Mouse (Mus musculus): ENCODE results near the gene Alox5ap. TPM values are rescaled to one million over a fixed set of nuclear protein-coding genes. Genes with fewer than 3 reads are reported as not detected.
A peak's percentile ranks its signal among the peaks of the same experiment; 100 is the strongest.

The Alox5ap gene
- polyA plus RNA-seq, 1 experiment from 2014 or later = 8.6 TPM

GRCm38 (mm10) chr5:149243053-149243452, 21.5 kb upstream of the Alox5ap start:
- Histone ChIP-seq H3K9me3 (no peaks in the 10 kb centered on the region), H3K9ac (replicated peaks) (no peak overlapping the region), H3K4me3 (replicated peaks) (no peak overlapping the region), H3K27ac (no peak overlapping the region), H3K4me1 (replicated peaks) (peaks cover 7% of the 10 kb centered on the region), H3K27me3 (no peaks in the 10 kb centered on the region), H3K36me3 (no peaks in the 10 kb centered on the region), H3K4me2 (replicated peaks) (no peak overlapping the region)
- 39% methylated on average over 5 of the region's 5 CpGs for WGBS
- ATAC-seq = no peak

DNA sequence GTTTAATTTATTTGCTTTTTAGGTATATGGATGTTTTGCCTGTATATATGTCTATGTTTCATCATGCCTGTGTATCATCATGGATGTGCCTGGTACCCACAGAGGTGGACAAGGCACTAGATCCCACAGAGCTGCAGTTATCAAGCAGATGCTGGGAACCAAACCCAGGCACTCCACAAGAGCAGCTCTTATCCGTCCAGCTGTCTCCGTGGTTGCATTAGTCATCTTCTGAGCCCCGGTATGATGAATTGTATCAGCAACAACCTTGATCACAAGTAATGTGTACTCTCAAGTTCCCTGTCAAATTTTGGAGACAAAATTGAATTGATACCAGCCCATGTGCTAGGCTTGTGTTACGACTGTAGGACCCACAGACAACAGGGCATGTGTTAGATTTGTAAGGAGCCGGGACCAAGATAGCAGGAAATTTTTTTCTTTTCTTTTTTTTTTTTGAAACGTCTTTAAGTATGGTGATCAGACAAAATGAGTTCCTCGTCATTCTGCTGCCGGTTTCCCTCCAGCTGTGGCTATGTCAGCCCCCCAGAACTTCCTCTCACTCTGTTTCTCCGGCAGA, 19.1 kb upstream of the Alox5ap start:
- no peak overlapping the region for H3K27ac ChIP-seq
- no peaks in the 10 kb centered on the region for H3K36me3 ChIP-seq
- peak overlapping the region; percentile 42 for H3K4me2 ChIP-seq (replicated peaks)
- no peaks in the 10 kb centered on the region for H3K27me3 ChIP-seq
- H3K9ac ChIP-seq (replicated peaks) = no peak overlapping the region
- peaks cover 7% of the 10 kb centered on the region for H3K4me1 ChIP-seq (replicated peaks)
- no peak overlapping the region for H3K4me3 ChIP-seq (replicated peaks)
- no peak for ATAC-seq
- no peaks in the 10 kb centered on the region for H3K9me3 ChIP-seq
- WGBS = 63% methylated on average over 9 of the region's 9 CpGs

DNA sequence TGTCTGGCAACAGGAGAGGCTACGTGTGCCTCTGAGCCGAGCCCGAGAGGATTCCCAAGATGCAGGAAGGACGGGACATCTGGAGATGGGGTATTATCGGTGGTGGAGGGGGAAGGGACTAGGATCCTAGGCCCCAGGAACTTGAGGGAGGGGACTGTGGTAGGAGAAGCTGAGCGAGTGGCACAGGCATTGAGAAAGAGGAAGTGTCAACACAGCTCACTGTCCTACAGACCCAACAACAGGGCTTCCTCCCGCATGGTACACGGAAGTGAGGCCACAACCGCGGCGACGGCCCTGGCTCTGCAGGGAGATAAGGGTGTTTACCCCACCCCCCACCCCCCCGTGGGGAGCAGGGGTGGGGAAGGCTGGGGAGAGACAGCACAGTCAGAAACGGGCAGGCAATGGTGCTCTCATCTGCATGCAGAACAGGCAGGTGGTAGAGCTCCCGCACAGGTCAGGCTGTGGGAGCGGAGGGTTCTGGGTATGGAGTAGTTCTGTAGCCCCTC, 18.5 kb upstream of the Alox5ap start:
- H3K27me3 ChIP-seq = no peaks in the 10 kb centered on the region
- H3K27ac ChIP-seq = no peak overlapping the region; the same call in 1 of the 2 replicates
- peak overlapping the region; percentile 42 for H3K4me2 ChIP-seq (replicated peaks)
- H3K36me3 ChIP-seq = no peaks in the 10 kb centered on the region
- 0 out of 2 replicates have a peak overlapping the region, but pooled peaks have one; percentile 33 for H3K9ac ChIP-seq (replicated peaks)
- no peaks in the 10 kb centered on the region for H3K9me3 ChIP-seq
- peaks cover 7% of the 10 kb centered on the region for H3K4me1 ChIP-seq (replicated peaks)
- 33% methylated on average over 16 of the region's 16 CpGs for WGBS
- peak overlapping the region; percentile 14; the same call in 1 of the 2 replicates for H3K4me3 ChIP-seq (replicated peaks)
- peak; percentile 88 for ATAC-seq

DNA sequence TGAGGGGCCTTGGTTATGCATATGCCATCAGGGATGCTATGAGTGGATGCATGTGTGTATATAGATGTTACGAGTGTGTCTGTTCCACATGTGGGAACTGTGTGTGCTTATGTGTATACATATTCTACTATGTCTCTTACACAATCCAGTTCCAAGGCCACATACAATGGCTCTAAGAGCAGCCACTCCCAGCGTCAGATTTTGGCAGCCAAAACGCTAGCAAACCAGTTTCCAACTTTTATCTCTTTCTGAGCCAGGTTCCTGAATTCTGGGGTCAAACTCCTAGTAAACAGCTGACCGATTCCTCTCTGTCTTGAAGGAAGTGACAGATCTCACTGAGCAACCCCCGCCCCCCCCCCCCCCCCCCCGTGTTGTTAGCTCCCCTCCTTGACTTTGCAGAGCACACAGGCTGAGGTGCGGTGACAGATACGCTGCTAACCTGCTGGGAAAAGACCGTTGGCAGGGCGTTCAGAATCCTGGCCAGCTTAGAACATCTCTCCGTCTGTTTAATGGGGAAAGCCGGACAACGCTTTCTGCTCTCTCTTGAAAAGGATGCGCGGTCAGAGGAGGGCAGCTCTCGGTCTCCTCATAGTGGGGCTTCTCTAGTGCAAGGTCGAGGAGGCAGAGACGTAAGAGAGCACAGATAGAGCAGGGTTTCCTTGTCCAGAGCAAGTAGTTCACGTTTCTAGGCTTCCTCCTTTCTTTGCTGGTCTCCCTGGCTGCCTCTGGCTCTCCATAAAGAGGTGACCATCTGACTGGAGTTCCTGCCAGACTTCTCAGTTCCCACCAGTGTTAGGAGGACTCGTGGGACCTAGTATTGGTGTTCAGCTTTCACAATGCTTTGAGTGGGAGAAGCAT, 17.3 kb upstream of the Alox5ap start:
- 52% methylated on average over 17 of the region's 20 CpGs for WGBS
- Histone ChIP-seq H3K9me3 (no peaks in the 10 kb centered on the region), H3K4me1 (replicated peaks) (peaks cover 7% of the 10 kb centered on the region), H3K27me3 (no peaks in the 10 kb centered on the region), H3K4me3 (replicated peaks) (no peak overlapping the region), H3K9ac (replicated peaks) (no peak overlapping the region), H3K4me2 (replicated peaks) (no peak overlapping the region), H3K36me3 (no peaks in the 10 kb centered on the region), H3K27ac (no peak overlapping the region)
- ATAC-seq = no peak

DNA sequence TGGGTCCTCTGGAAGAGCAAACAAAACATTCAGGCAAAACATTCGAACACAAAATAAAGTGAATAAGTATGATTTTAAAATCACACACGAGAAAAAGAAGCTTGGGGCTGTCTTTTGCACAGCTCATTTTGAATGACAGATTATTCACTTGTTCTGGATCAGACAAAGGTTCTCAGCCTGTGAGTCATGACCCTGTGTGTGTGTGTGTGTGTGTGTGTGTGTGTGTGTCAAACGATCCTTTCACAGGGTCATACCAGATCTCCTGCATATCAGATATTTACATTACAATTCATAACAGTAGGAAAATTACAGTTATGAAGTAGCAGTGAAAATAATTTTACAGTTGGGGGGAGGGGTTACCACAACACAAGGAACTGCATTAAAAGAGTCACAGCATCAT, 12.3 kb upstream of the Alox5ap start:
- Histone ChIP-seq H3K4me2 (replicated peaks) (no peak overlapping the region), H3K4me3 (replicated peaks) (no peak overlapping the region), H3K4me1 (replicated peaks) (peaks cover under 1% of the 10 kb centered on the region; the same call in 1 of the 2 replicates), H3K36me3 (no peaks in the 10 kb centered on the region), H3K27ac (no peak overlapping the region), H3K9me3 (no peaks in the 10 kb centered on the region), H3K9ac (replicated peaks) (no peak overlapping the region), H3K27me3 (no peaks in the 10 kb centered on the region)
- 78% methylated on average over 3 of the region's 3 CpGs for WGBS
- ATAC-seq = no peak

DNA sequence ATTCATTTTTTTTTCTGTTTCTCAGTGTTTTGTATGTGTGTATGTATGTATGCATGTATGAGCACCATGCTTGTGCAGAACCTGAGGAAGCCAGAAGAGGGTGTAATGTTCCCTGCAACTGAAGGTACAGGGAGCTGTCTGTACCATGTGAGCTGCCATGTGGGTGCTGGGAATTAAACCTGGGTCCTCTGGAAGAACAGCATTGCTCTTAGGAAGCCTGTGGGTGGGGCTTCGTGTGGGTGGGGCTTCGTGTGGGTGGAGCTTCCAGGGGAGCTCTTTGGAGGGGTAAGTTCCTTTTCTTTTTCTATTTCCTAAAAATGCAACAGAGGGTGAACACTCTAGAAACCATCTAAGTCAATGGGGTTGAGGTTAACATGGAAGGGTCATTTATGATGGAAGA, 11.1 kb upstream of the Alox5ap start:
- 65% methylated on average over 2 of the region's 2 CpGs for WGBS
- Histone ChIP-seq H3K27ac (no peak overlapping the region), H3K4me1 (replicated peaks) (peaks cover 12% of the 10 kb centered on the region), H3K4me3 (replicated peaks) (no peak overlapping the region), H3K27me3 (no peaks in the 10 kb centered on the region), H3K9me3 (no peaks in the 10 kb centered on the region), H3K36me3 (no peaks in the 10 kb centered on the region), H3K9ac (replicated peaks) (no peak overlapping the region), H3K4me2 (replicated peaks) (no peak overlapping the region)
- no peak for ATAC-seq

DNA sequence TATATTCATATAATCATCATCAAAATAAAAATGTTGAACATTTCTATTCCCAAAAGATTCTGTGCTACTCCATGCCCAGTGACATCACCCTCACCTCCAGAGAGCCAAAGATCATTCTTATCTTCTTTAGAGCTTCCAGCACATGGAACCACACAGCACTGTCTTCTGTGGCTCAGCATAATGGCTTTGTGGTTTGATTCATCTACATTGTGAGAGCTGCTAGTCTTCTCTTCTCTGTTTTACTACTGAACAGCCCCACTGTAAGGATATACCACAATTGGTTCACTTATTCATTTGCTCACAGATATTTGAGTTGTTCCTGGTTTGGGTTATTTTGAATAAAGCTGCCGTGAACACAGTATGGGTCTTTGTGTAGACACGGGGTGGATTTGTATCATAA, 9.0 kb upstream of the Alox5ap start:
- 97% methylated on average over 2 of the region's 2 CpGs for WGBS
- Histone ChIP-seq H3K36me3 (no peaks in the 10 kb centered on the region), H3K4me2 (replicated peaks) (no peak overlapping the region), H3K27me3 (no peaks in the 10 kb centered on the region), H3K9ac (replicated peaks) (no peak overlapping the region), H3K9me3 (no peaks in the 10 kb centered on the region), H3K4me3 (replicated peaks) (no peak overlapping the region), H3K4me1 (replicated peaks) (peaks cover 23% of the 10 kb centered on the region), H3K27ac (no peak overlapping the region)
- no peak for ATAC-seq

DNA sequence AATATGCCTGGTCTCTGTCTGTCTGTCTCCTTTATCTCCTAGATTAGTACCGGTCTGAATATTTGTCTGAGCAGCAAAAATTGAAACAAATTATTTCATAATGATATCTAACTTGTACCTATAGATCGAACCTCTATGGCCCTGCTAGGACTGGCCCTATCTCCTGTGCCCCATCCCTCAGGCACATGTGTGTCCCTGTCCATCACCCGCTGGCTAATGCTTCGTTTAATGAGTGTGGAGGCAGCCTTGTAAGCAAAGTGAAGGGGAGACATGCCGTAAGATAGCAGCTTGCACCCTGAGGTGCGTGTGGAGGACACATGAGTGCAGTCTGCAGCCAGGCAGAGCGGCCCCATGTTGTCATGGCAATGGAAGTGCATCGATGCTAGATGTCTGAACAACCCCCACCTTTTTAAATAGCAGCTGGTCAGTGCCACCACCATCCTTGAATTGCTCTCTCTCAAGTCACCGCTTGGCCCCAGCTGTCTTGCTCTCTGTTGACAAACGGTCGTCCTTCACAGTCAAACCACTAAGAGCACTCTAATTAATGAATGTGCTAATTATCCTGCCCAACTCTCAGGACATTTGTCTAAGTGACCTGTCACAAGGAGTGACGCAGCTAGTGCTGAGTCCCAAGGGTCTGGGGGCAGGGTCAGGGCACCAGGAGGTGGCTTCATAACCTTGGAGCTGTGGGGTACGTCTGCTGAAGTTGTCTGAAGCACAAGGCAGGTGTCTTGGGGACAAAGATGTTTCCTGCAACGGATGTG, 6.9 kb upstream of the Alox5ap start:
- Histone ChIP-seq H3K27ac (peak overlapping the region; percentile 71), H3K9me3 (no peaks in the 10 kb centered on the region), H3K36me3 (no peaks in the 10 kb centered on the region), H3K9ac (replicated peaks) (no peak overlapping the region), H3K4me1 (replicated peaks) (peaks cover 23% of the 10 kb centered on the region), H3K4me3 (replicated peaks) (no peak overlapping the region), H3K27me3 (no peaks in the 10 kb centered on the region), H3K4me2 (replicated peaks) (0 out of 2 replicates have a peak overlapping the region, but pooled peaks have one; percentile 2)
- WGBS = 44% methylated on average over 14 of the region's 14 CpGs
- ATAC-seq = peak; percentile 79

GRCm38 (mm10) chr5:149259093-149259492, 5.5 kb upstream of the Alox5ap start:
- peak; percentile 78 for ATAC-seq
- Histone ChIP-seq H3K4me1 (replicated peaks) (peaks cover 23% of the 10 kb centered on the region), H3K27ac (peak overlapping the region; percentile 71), H3K9me3 (no peaks in the 10 kb centered on the region), H3K9ac (replicated peaks) (peak overlapping the region; percentile 49; the same call in 1 of the 2 replicates), H3K27me3 (no peaks in the 10 kb centered on the region), H3K4me3 (replicated peaks) (no peak overlapping the region), H3K36me3 (no peaks in the 10 kb centered on the region), H3K4me2 (replicated peaks) (peak overlapping the region; percentile 21)
- 32% methylated on average over 16 of the region's 16 CpGs for WGBS

GRCm38 (mm10) chr5:149261449-149261848, 3.1 kb upstream of the Alox5ap start:
- 75% methylated on average over 7 of the region's 7 CpGs for WGBS

DNA sequence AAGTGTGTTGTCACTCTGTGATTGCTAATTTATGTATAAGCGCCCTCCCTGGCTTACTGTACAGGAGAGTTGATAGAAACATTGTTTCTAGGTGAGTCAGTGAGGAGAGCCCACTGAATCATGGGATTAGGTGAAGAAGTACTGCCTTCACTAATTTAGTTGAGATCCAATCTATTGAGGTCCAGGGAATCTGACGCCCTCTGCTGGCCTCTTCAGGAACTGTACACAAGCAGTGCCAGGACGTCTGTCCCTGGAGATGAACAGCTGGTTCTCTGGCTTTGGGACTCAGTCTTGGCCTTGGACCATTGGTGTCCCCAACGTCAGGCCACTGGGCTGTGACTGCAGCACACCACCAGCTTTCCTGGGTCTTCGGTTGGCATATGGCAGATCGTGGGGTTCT, 2.7 kb upstream of the Alox5ap start:
- Histone ChIP-seq H3K4me2 (replicated peaks) (no peak overlapping the region), H3K27ac (no peak overlapping the region), H3K4me1 (replicated peaks) (peaks cover 23% of the 10 kb centered on the region), H3K4me3 (replicated peaks) (no peak overlapping the region), H3K36me3 (no peaks in the 10 kb centered on the region), H3K9me3 (no peaks in the 10 kb centered on the region), H3K9ac (replicated peaks) (no peak overlapping the region), H3K27me3 (no peaks in the 10 kb centered on the region)
- WGBS = 72% methylated on average over 6 of the region's 6 CpGs
- ATAC-seq = no peak

More at GRCm38 (mm10) chr5:149261449-149261848, 3.1 kb upstream of the Alox5ap start:
- H3K27me3 ChIP-seq = no peaks in the 10 kb centered on the region
- H3K4me3 ChIP-seq (replicated peaks) = no peak overlapping the region
- no peaks in the 10 kb centered on the region for H3K36me3 ChIP-seq
- H3K27ac ChIP-seq = no peak overlapping the region
- no peak overlapping the region for H3K9ac ChIP-seq (replicated peaks)
- no peaks in the 10 kb centered on the region for H3K9me3 ChIP-seq
- peaks cover 23% of the 10 kb centered on the region for H3K4me1 ChIP-seq (replicated peaks)
- ATAC-seq = no peak
- H3K4me2 ChIP-seq (replicated peaks) = no peak overlapping the region

GRCm38 (mm10) chr5:149264878-149265279, 312 bp downstream of the Alox5ap start:
- Histone ChIP-seq H3K4me2 (replicated peaks) (no peak overlapping the region), H3K9ac (replicated peaks) (no peak overlapping the region), H3K27ac (no peak overlapping the region), H3K4me1 (replicated peaks) (no peaks in the 10 kb centered on the region), H3K4me3 (replicated peaks) (no peak overlapping the region), H3K9me3 (no peaks in the 10 kb centered on the region), H3K36me3 (no peaks in the 10 kb centered on the region), H3K27me3 (no peaks in the 10 kb centered on the region)
- no peak for ATAC-seq
- 62% methylated on average over 6 of the region's 6 CpGs for WGBS

All from midbrain, embryonic 13.5 days (tissue).